Mouse (Mus musculus): ENCODE data around the gene Ubn1.

Gene Ubn1

GRCm38 (mm10) chr16:5049774-5050234, at the start of gene Ubn1, which contains the start of gene Glyr1:
Gene Ubn1 (plus strand): TSS chr16:5050057.
Gene Glyr1 (minus strand): TSS chr16:5049863.
- DNase-seq, result peak; percentile 100

GRCm38 (mm10) chr16:5000611-5001010, 49.2 kb upstream of the Ubn1 start:
- DNase-seq, result peak; percentile 71 to 75

GRCm38 (mm10) chr16:5007067-5007466, 42.8 kb upstream of the Ubn1 start, which contains the start of gene Smim22:
Gene Smim22 (plus strand): TSS chr16:5007288.
- DNase-seq, result peak; percentile 90 to 92

- DNase-seq, result peak; percentile 40 to 50
Observed at GRCm38 (mm10) chr16:5007492-5007891, 42.4 kb upstream of the Ubn1 start.

- peak; percentile 69 to 82 for DNase-seq
Observed at GRCm38 (mm10) chr16:5008076-5008475, 41.8 kb upstream of the Ubn1 start.

GRCm38 (mm10) chr16:5010371-5010935, 39.4 kb upstream of the Ubn1 start:
- DNase-seq, result no peak

GRCm38 (mm10) chr16:5011285-5011684, 38.6 kb upstream of the Ubn1 start:
- DNase-seq, result no peak

GRCm38 (mm10) chr16:5012036-5013005, 37.5 kb upstream of the Ubn1 start:
- DNase-seq, result peak; percentile 65 to 76

GRCm38 (mm10) chr16:5013054-5013838, 36.6 kb upstream of the Ubn1 start, which contains the start of gene Rogdi:
Gene Rogdi (minus strand): TSS chr16:5013553.
- peak; percentile 99 to 100 for DNase-seq

GRCm38 (mm10) chr16:5014578-5014977, 35.3 kb upstream of the Ubn1 start:
- no peak for DNase-seq

- no peak for DNase-seq
Observed at GRCm38 (mm10) chr16:5024021-5024420, 25.8 kb upstream of the Ubn1 start.

- DNase-seq, result no peak
Observed at GRCm38 (mm10) chr16:5029847-5030246, 20.0 kb upstream of the Ubn1 start.

GRCm38 (mm10) chr16:5035591-5035990, 14.3 kb upstream of the Ubn1 start:
- DNase-seq, result no peak

- peak in 1 of 2 experiments; percentile 52 for DNase-seq
Observed at GRCm38 (mm10) chr16:5036649-5037234, 13.1 kb upstream of the Ubn1 start.

- no peak for DNase-seq
Observed at GRCm38 (mm10) chr16:5045322-5045721, 4.5 kb upstream of the Ubn1 start.

GRCm38 (mm10) chr16:5049182-5049773, 579 bp upstream of the Ubn1 start:
- peak in 1 of 2 experiments; percentile 19 for DNase-seq

GRCm38 (mm10) chr16:5050251-5051110, 624 bp downstream of the Ubn1 start:
- DNase-seq, result peak; percentile 84 to 86

GRCm38 (mm10) chr16:5058114-5058513, 8.3 kb downstream of the Ubn1 start:
- DNase-seq, result peak in 1 of 2 experiments; percentile 29

GRCm38 (mm10) chr16:5063472-5063871, 13.6 kb downstream of the Ubn1 start:
- DNase-seq, result no peak

- DNase-seq, result peak in 1 of 2 experiments; percentile 3
Observed at GRCm38 (mm10) chr16:5070321-5070720, 20.5 kb downstream of the Ubn1 start.

GRCm38 (mm10) chr16:5071974-5072373, 22.1 kb downstream of the Ubn1 start:
- no peak for DNase-seq

Data from kidney, postnatal 36 days (tissue).